Mouse (Mus musculus) urinary bladder, postnatal 36 days (tissue): ENCODE results near the gene Naa15.
A peak's percentile ranks its signal among the peaks of the same experiment; 100 is the strongest.
"Not testable (repeated sequence)": the region's sequence is repeated elsewhere in the genome, so short reads cannot be mapped to it uniquely, and the experiment has no call there.

Source experiments
- DNase-seq, 2 experiments: peaks; one replicate each; pipeline ENCODE4 v3.0.0; 2022; ENCODE audit warnings: low spot score in 2 of 2, mixed read lengths in 1 of 2

Naa15 gene

GRCm38 (mm10) chr3:51393651-51394050, 21.3 kb upstream of the Naa15 start:
- no peak for DNase-seq

GRCm38 (mm10) chr3:51394881-51395280, 20.1 kb upstream of the Naa15 start:
- no peak for DNase-seq

DNA sequence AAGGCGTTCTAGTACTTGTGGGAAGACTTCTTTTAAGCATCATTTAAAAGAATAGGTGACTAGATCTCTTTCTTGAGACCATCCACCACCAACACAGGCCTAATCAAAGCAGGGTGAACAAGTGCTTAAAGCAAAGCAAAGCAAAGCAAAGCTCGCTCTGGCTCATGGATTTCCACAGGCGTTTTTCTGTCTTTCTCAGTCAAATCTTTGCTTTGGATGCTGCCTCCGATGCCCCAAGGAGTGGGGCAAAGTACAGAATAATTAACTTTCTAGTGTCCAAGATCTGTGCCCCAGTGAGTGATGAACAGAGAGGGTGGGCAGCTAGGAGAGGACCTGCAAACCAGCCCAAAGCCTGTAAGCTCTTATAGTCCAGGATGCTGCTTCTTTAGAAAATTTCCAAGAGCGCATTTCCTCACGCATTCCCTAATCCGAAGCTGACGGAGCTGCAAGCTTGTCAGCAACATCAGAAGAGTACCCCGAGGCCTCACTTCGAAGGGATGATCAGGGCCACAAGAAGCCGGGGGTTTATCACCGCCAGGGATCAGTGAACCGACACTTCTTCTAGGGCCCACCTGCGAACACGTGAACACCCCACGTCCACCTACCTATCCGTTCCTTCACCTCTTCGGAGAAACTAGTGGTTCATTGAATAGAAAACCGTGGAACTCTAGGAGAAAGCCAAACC, 19.3 kb upstream of the Naa15 start:
- no peak for DNase-seq

- DNase-seq, result peak; percentile 24 to 59
Measured at GRCm38 (mm10) chr3:51396219-51397068, 18.5 kb upstream of the Naa15 start, which contains the start of gene Mgarp. TSS of gene Mgarp (minus strand) at chr3:51396738.

- DNase-seq, result no peak
Measured at GRCm38 (mm10) chr3:51397700-51398299, 17.1 kb upstream of the Naa15 start.

GRCm38 (mm10) chr3:51398667-51399066, 16.3 kb upstream of the Naa15 start:
- DNase-seq, result no peak

DNA sequence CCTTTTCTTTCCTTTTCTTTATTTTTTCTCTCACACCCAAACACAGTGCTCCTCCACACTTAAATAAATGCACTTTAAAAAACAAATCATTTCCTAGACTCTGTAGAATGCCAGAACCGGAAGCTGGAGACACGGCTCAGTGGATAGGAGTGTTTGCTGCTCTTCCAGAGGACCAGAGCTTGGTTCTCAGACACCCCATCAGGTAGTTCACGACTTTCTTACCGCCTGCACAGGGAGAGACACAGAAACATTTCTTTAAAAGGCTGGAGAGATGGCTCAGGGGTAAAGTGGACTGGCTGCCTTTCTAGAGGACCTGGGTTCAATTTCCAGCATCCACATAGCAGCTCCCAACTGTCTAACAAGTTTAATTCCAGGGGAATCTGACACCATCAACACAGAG, 15.4 kb upstream of the Naa15 start:
- DNase-seq, result no peak

DNA sequence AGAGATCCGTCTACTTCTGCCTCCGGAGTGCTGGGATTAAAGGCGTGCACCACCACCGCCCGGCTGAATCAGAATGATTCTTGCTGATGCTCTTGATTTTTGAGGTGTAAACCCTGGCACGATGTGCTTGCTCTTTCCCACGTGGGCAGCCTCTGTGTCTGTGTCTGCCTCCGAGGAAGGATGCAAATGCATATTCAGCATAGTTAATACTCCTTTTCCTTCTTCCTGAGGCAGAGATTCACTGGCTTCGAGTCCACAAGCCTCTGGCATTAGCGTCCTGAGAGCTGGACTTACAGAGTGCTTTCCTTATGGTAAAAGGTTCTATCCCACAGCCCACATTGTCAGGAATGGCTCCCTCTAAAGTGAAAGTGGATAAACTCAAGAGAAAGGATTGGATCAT, 14.3 kb upstream of the Naa15 start:
- DNase-seq, result no peak

GRCm38 (mm10) chr3:51402054-51402453, 12.9 kb upstream of the Naa15 start:
- DNase-seq, result not testable (repeated sequence)

DNA sequence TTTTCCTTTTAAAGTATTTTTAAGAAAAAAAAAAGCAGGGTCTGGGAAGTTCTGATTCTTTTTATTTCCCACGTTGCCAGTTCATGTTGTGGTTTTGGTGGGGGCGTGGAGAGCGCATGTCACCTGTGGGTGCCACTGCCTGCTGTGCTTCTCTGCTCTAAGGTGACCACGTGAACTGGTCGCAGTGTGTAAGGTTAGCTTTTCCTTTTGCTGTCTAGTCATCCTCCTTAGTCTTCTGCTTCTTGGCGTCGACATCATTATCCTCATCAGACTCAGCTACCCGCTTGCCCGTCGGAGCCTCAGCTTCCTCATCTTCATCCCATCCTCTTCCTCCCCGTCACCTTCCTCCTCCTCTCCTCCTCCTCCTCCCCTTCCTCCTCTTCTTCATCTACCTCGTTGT, 12.3 kb upstream of the Naa15 start:
- DNase-seq, result no peak

GRCm38 (mm10) chr3:51407870-51408560, 6.9 kb upstream of the Naa15 start:
- DNase-seq, result no peak

GRCm38 (mm10) chr3:51408561-51409183, 6.3 kb upstream of the Naa15 start, which contains the start of gene Ndufc1:
TSS of gene Ndufc1 (minus strand) at chr3:51408988.
- DNase-seq, result peak; percentile 96

DNA sequence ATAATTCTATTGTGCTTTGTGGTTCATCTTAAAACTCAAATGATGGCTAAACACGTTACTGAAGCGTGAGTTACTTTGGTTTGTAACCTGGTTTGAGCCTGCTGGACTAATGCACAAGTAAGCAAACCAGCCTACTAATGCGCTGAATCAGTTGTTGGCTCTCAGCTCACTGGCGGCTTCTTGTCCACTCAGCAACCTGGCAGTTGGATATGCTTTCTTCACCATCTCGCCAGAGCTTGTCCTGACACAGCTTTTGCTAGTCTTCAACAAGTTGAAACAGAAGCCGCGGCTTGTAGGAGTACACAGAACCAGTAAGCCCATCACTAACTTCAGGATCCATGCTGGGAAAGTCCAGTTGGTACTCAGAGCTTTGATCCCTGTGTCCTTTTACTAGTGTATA, 2.5 kb upstream of the Naa15 start:
- peak in 1 of 2 experiments; percentile 21 for DNase-seq

GRCm38 (mm10) chr3:51413276-51413675, 1.7 kb upstream of the Naa15 start:
- DNase-seq, result peak in 1 of 2 experiments; percentile 12

DNA sequence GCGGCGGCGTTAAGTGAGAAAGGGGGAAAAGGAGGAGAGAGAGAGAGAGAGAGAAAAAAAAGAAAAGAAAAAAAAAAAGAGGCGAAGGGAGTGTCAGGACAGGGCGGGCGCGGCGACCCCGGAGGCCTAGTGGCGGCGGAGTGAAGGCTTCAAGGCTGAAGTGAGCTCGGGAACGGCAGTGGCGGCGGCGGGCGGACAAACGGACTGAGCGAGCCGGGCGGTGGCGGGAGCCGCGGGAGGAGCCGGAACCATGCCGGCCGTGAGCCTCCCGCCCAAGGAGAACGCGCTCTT, 1.1 kb downstream of the Naa15 start:
- DNase-seq, result no peak

GRCm38 (mm10) chr3:51416364-51417134, 1.6 kb downstream of the Naa15 start:
- DNase-seq, result peak; percentile 28 to 44

DNA sequence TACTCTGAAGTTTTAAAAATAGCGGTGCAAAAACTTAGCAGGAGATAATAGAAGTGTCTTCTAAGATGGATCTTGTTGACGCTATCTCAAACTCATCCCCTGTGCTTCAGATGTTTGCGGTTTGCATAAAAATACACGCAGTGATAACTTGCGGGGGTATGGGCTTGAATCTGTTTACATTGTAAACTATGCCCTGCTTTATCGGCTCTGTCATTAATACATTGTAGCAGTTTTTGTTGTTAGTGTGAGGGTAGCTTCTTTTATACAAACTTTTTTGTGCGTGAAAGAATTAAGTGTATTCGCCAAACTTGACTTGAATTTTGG, 2.1 kb downstream of the Naa15 start:
- DNase-seq, result no peak

DNA sequence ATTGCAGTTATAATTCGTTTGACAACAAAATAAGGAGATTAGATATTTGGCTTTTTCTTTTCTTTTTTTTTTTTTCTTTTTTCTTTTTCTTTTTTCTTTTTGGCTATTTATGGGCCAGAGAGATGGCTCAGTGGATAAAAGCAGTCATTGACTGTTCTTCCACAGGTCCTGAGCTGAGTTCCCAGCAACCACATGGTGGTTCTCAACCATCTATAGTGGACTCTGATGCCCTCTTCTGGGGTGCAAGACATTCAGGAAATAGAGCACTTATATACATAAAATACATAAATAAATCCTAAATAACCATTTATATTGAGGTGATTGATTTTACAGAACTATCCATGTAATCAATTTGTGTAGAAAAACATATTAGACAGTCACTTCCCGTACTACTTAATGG, 2.5 kb downstream of the Naa15 start:
- no peak for DNase-seq

GRCm38 (mm10) chr3:51417966-51418365, 3.0 kb downstream of the Naa15 start:
- no peak for DNase-seq

- DNase-seq, result no peak
Measured at GRCm38 (mm10) chr3:51421921-51422320, 7.0 kb downstream of the Naa15 start.

GRCm38 (mm10) chr3:51425394-51425793, 10.4 kb downstream of the Naa15 start:
- DNase-seq, result no peak
